Mouse (Mus musculus): ENCODE results near the gene Dchs1. TPM values are rescaled to one million over a fixed set of nuclear protein-coding genes. Genes with fewer than 3 reads are reported as not detected.
A peak's percentile ranks its signal among the peaks of the same experiment; 100 is the strongest.
"Not testable (repeated sequence)": the region's sequence is repeated elsewhere in the genome, so short reads cannot be mapped to it uniquely, and the experiment has no call there.

Gene Dchs1
- total RNA-seq, 2 experiments from 2014 or later: 15.9 to 18.3 TPM

- DNase-seq (ENCODE audit: extremely low spot score in 1 of 2, low spot score in 1 of 2): not testable (repeated sequence)
These were observed 44.1 kb downstream of the Dchs1 start for GRCm38 (mm10) chr7:105743246-105743925.

GRCm38 (mm10) chr7:105742539-105743215, 44.8 kb downstream of the Dchs1 start:
- not testable (repeated sequence) for DNase-seq (ENCODE audit: extremely low spot score in 1 of 2, low spot score in 1 of 2)

DNA sequence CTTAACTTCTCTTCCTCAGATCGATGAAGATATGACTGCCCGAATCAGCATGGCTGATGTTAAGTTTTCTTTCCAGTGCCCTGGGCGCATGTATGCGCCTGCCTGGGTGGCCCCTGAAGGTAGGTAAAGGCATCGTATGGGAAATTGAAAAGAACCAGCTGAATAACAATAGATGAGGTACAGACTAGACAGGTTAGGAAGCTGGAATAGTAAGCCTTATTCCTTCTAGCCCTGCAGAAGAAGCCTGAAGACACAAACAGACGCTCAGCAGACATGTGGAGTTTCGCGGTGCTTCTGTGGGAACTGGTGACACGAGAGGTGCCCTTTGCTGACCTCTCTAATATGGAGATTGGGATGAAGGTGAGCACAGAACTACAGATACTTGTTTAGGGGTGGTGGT, 45.5 kb downstream of the Dchs1 start:
- no peak for DNase-seq (ENCODE audit: extremely low spot score in 1 of 2, low spot score in 1 of 2)

- peak in 1 of 2 experiments; percentile 3 for DNase-seq (ENCODE audit: extremely low spot score in 1 of 2, low spot score in 1 of 2)
These were observed 46.6 kb downstream of the Dchs1 start for GRCm38 (mm10) chr7:105740851-105741250.

DNA sequence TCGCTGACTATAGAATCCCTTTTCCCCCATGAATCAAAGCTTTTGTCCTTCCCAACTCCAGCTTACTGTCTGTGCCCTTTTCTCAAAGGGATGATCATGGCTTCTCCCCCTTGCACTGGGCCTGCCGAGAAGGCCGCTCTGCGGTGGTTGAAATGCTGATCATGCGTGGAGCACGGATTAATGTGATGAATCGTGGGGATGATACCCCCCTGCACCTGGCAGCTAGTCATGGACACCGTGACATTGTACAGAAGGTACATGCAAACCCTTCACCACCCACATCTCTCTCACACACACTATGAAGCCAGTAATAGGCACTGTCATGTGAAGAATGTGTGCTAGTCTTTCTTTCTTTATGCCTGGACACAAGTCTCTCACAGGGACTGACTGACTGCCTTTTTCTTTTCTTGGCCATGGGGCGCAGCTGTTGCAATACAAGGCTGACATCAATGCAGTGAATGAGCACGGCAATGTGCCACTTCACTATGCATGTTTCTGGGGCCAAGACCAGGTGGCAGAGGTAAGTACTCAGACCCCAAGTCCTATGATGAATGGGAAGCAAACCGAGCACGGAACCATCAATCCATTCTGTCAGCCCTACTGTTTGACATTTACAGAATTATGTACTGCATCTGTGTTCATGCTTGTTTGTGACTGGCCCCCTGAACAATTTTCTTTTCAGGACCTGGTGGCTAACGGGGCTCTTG, 47.2 kb downstream of the Dchs1 start:
- peak in 1 of 2 experiments; percentile 2 for DNase-seq (ENCODE audit: extremely low spot score in 1 of 2, low spot score in 1 of 2)

DNA sequence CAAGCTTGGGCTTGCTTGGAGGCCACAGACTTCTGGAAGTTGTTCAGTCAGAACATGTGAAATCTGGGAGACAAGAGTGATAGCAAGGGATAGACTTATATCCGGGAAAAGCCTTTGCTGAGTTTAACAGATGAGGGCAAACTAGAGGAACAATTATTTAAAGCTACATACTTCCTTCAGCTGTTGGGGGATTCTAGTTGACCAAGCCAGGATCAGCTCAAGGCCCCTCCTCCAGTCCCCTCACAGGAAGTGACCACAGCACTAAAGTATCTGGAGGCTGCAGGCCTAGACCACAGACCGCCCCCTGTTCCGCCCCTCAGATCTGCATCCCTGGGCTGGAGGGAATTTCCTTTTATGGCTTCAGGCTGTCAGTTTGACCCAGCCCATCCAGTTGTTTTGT, 48.5 kb downstream of the Dchs1 start:
- DNase-seq (ENCODE audit: extremely low spot score in 1 of 2, low spot score in 1 of 2): no peak

DNA sequence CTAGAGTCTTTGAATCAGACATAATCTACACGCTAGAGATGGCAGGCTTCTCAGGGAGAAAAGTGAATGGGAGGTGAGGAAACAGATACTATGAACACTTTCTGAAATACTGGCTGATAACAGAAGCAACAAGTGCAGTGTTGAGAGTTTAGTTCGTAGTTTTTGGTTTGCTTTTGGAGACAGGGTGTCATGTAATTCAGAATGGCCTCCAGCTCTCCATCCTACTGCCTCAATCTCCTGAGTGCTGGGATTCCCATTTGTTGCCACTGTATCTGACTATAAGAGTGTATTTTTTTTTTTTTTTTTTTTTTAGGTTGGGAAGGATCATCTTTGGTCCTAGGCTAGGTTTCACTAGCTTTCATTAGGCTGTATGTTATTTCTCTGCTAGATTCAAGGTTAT, 49.2 kb downstream of the Dchs1 start:
- DNase-seq (ENCODE audit: extremely low spot score in 1 of 2, low spot score in 1 of 2): no peak

DNA sequence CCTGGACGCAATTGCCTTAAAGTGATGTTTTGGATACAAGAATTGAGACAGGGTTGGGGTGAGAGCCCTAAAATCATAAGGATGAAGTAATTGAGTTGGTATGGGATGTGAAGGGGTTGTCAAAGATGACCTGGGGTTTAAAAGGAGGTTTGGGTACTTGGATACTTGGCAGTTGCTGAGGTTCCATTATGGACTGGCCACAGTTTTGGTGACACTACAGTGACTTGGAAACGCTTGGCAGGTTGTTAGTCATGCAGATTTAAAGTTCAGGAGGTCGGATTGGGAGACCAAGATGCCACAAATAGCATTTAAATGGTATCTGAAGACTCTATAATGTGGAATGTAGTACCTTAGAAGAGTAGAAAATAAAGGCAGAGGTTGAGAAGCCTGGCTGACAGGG, 49.8 kb downstream of the Dchs1 start:
- DNase-seq (ENCODE audit: extremely low spot score in 1 of 2, low spot score in 1 of 2): no peak

DNA sequence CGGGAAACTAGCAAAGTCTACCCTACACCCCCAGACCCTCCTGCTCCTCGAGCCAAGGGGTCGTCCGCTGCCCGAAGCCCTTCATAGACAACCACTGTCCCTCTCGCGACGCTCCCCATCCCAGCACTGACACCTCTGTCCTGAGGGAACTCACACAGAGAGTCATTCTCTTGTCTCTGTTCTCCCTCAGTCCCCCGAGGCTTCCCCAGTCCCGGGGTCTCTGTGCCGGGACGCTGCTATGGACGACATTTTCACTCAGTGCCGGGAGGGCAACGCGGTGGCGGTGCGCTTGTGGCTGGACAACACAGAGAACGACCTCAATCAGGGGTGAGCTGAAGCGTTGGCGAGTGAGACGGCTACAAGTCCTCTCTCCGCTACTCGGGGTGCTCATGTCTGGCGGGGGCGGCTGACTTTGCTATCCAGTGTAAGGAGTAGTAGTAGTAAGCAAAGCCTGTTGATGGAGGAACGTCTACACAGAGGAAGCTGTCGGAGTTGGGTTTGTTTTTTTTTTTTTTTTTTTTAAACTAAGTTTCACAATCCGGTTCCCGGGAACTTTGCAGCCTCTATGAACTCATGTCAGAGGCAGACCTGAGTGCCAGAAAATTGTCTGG, 50.4 kb downstream of the Dchs1 start, which contains the start of gene Rrp8:
TSS of gene Rrp8 (minus strand) at position 475 of the 611 bp plus-strand sequence.
- DNase-seq (ENCODE audit: extremely low spot score in 1 of 2, low spot score in 1 of 2): peak in 1 of 2 experiments; percentile 38

GRCm38 (mm10) chr7:105736264-105736901, 51.1 kb downstream of the Dchs1 start, which contains the start of gene Ilk:
TSS of gene Ilk (plus strand) at chr7:105736592.
- DNase-seq (ENCODE audit: extremely low spot score in 1 of 2, low spot score in 1 of 2): peak; percentile 82 to 86

GRCm38 (mm10) chr7:105735464-105735863, 52.0 kb downstream of the Dchs1 start:
- DNase-seq (ENCODE audit: extremely low spot score in 1 of 2, low spot score in 1 of 2): peak in 1 of 2 experiments; percentile 0

GRCm38 (mm10) chr7:105734826-105735225, 52.6 kb downstream of the Dchs1 start:
- DNase-seq (ENCODE audit: extremely low spot score in 1 of 2, low spot score in 1 of 2): no peak

DNA sequence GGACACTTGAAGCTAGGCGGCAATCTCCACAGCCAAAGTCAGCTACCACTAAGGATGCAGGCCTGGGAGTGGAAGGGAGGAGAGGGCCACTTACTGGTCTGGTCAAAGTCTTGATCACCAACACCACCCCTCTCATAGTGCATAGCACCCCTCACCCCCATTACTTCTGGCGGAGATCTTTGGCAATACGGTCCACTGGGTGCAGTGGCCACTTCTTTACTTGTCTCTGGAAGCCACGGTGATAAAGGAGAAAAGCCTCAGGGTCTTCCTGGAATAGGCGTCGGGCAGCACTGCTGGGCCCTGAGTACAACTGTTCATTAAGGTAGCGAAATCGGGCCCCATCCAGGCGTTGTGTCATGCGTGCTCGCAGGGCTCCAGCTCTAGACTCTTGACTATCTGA, 53.6 kb downstream of the Dchs1 start:
- DNase-seq (ENCODE audit: extremely low spot score in 1 of 2, low spot score in 1 of 2): peak in 1 of 2 experiments; percentile 1

GRCm38 (mm10) chr7:105728701-105729428, 58.6 kb downstream of the Dchs1 start:
- DNase-seq (ENCODE audit: extremely low spot score in 1 of 2, low spot score in 1 of 2): no peak

DNA sequence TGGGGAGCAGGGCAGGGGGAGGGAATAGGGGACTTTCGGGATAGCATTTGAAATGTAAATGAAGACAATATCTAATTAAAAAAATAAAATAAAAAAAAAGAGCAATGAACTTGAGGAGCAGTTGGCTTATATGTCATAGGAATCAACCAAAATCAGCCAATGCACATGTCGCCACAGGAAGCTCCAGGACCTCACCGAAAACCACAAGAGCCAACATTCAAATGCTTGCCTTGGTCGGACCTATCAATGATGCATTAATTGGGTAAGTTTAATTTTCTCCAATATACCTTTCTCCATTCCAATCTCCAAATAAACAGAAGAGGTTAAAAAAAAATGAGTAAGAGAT, 60.5 kb downstream of the Dchs1 start:
- DNase-seq (ENCODE audit: extremely low spot score in 1 of 2, low spot score in 1 of 2): no peak

GRCm38 (mm10) chr7:105726144-105726979, 61.1 kb downstream of the Dchs1 start:
- no peak for DNase-seq (ENCODE audit: extremely low spot score in 1 of 2, low spot score in 1 of 2)

DNA sequence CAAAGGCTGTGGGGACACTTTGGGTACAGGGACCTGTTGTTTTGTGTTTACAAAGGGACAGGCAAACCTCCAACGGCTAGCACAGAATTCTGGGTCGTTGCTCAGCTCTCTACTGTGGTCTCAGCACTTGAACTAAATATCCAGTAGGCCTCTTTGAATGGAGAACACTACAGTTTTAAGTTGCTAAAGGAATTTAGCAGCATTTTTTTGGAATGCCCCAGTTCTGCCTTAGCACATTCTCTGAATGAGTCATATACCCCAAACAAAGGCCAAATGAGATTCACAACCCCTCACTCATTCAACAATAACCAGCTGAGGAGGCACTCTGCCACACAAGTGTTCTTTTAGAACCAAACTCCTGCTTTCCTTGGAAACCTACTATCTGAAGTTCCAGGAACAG, 65.5 kb downstream of the Dchs1 start:
- no peak for DNase-seq (ENCODE audit: extremely low spot score in 1 of 2, low spot score in 1 of 2)

DNA sequence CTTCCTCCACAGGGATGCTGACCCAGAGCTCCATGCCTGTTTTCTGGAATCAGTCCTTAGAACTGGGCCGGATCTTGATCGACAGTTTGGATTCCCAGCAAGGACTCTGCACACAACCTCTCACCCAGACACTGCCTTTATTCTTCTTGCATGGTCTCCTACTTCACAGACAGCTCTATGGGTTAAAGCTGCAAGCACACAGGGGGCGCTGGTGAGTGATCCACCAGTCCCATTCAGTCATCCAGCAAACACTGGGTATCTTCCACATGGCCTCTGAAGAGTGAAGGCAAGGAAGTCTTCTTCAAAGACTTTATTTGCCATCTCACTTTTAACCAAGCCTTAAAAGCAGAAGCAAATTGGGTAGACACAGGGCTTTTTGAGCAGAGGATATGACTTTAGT, 72.1 kb downstream of the Dchs1 start:
- no peak for DNase-seq (ENCODE audit: extremely low spot score in 1 of 2, low spot score in 1 of 2)

DNA sequence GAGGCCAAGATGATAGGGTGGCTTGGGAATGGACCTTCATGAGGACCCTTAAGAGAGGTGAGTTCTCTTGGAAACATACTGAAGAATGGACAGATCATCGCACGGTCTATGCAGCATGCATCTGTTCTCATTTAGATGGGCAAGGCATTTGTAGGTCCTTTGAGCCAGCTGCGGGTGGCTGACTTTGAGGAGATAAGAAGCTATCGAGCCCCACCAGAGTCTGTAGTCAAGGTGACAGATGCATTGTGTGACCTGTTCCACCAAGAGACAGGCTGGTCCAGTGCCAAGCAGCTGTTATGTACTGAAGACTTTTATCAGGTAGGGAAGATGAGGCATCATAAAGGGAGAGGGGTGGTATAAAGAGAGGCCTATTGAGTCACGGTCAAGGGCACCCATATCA, 78.7 kb downstream of the Dchs1 start:
- DNase-seq (ENCODE audit: extremely low spot score in 1 of 2, low spot score in 1 of 2): no peak

Measured in layer of hippocampus, postnatal 25 days (tissue).